Mouse (Mus musculus) layer of hippocampus, adult 8-10 months (tissue): Measurements from ENCODE around the gene Atp5g1. TPM values are rescaled to one million over a fixed set of nuclear protein-coding genes. Genes with fewer than 3 reads are reported as not detected.
"Not testable (repeated sequence)": the region's sequence is repeated elsewhere in the genome, so short reads cannot be mapped to it uniquely, and the experiment has no call there.

Experiments used
- DNase-seq, 2 experiments: peaks; one replicate each; pipeline ENCODE4 v3.0.0; 2022; ENCODE audit warnings: low spot score in 2 of 2
- total RNA-seq, 4 experiments: library from RNA; stranded (reverse); gene quantifications; 2 replicates each; pipeline ENCODE4 v1.2.4; 2022

Atp5g1 gene
- total RNA-seq, result 100 to 1,000 TPM; 344 to 374 (median 374) TPM

- DNase-seq, result peak; percentile 99 to 100
These were observed at the start of gene Atp5g1 for GRCm38 (mm10) chr11:96075509-96076220. Atp5g1 (minus strand) TSS chr11:96075670.

GRCm38 (mm10) chr11:96124052-96124914 lies 48.8 kb upstream of the Atp5g1 start:
- DNase-seq, result peak in 1 of 2 experiments; percentile 3

- not testable (repeated sequence) for DNase-seq
These were observed 47.3 kb upstream of the Atp5g1 start for GRCm38 (mm10) chr11:96122806-96123205.

GRCm38 (mm10) chr11:96119401-96119800 lies 43.9 kb upstream of the Atp5g1 start:
- no peak for DNase-seq

- DNase-seq, result not testable (repeated sequence)
These were observed 41.5 kb upstream of the Atp5g1 start for GRCm38 (mm10) chr11:96116925-96117324.

GRCm38 (mm10) chr11:96116116-96116515 lies 40.6 kb upstream of the Atp5g1 start:
- no peak for DNase-seq

- DNase-seq, result no peak
These were observed 39.9 kb upstream of the Atp5g1 start for GRCm38 (mm10) chr11:96115416-96115815.

GRCm38 (mm10) chr11:96114077-96114476 lies 38.6 kb upstream of the Atp5g1 start:
- no peak for DNase-seq

GRCm38 (mm10) chr11:96111751-96112150 lies 36.3 kb upstream of the Atp5g1 start, which contains the start of gene Calcoco2:
Calcoco2 (minus strand) TSS chr11:96111964.
- DNase-seq, result no peak

- not testable (repeated sequence) for DNase-seq
These were observed 35.5 kb upstream of the Atp5g1 start for GRCm38 (mm10) chr11:96110950-96111349.

- DNase-seq, result no peak
These were observed 32.9 kb upstream of the Atp5g1 start for GRCm38 (mm10) chr11:96108376-96108775.

- DNase-seq, result peak in 1 of 2 experiments; percentile 19
These were observed 17.9 kb upstream of the Atp5g1 start for GRCm38 (mm10) chr11:96093361-96093760.

- DNase-seq, result no peak
These were observed 17.3 kb upstream of the Atp5g1 start for GRCm38 (mm10) chr11:96092674-96093291.

GRCm38 (mm10) chr11:96091073-96091472 lies 15.6 kb upstream of the Atp5g1 start:
- DNase-seq, result no peak

GRCm38 (mm10) chr11:96087981-96088380 lies 12.5 kb upstream of the Atp5g1 start:
- DNase-seq, result no peak

GRCm38 (mm10) chr11:96082682-96083081 lies 7.2 kb upstream of the Atp5g1 start:
- no peak for DNase-seq

GRCm38 (mm10) chr11:96080736-96081135 lies 5.3 kb upstream of the Atp5g1 start:
- no peak for DNase-seq

- DNase-seq, result no peak
These were observed 993 bp upstream of the Atp5g1 start for GRCm38 (mm10) chr11:96076221-96077105.

GRCm38 (mm10) chr11:96075177-96075508 lies 327 bp downstream of the Atp5g1 start:
- peak; percentile 18 to 25 for DNase-seq

GRCm38 (mm10) chr11:96074351-96075176 lies 906 bp downstream of the Atp5g1 start:
- peak in 1 of 2 experiments; percentile 21 for DNase-seq
